Mouse (Mus musculus): ENCODE results near the gene Fgfr3. TPM values are rescaled to one million over a fixed set of nuclear protein-coding genes. Genes with fewer than 3 reads are reported as not detected.

Fgfr3 gene
- polyA plus RNA-seq, 1 experiment from 2014 or later: 4.3 TPM

DNA sequence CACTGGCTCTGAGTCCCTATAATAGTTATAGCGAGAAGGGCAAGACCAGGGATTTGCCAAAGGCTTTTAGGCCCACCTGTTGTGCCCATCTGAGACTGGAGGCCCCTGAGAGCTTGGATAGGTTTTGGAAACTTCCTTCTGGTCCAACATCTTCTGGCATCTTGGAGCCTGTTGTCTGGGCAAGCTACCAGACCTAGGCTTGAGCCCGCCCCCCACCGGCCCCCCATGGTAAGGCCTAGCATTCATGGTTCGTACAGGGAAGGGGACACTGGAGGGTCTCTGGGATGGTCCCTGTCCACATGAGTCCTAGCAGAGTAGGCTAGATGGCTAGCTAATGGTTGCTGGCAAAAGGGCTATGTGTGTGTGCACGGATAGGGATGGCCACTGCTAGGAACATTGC lies 22.8 kb upstream of the Fgfr3 start:
- Histone ChIP-seq H3K9me3 (no peaks in the 10 kb centered on the region), H3K4me1 (peaks cover 44% of the 10 kb centered on the region), H3K4me3 (no peak overlapping the region), H3K27ac (replicated peaks) (no peak overlapping the region), H3K27me3 (replicated peaks) (peaks cover 60% of the 10 kb centered on the region), H3K4me2 (no peak overlapping the region), H3K9ac (no peak overlapping the region), H3K36me3 (no peaks in the 10 kb centered on the region)
- ATAC-seq (ENCODE audit: extremely low read depth, insufficient number of reproducible peaks, low FRiP score, low TSS enrichment): no peak
- WGBS: 85% methylated on average over 5 of the region's 5 CpGs

DNA sequence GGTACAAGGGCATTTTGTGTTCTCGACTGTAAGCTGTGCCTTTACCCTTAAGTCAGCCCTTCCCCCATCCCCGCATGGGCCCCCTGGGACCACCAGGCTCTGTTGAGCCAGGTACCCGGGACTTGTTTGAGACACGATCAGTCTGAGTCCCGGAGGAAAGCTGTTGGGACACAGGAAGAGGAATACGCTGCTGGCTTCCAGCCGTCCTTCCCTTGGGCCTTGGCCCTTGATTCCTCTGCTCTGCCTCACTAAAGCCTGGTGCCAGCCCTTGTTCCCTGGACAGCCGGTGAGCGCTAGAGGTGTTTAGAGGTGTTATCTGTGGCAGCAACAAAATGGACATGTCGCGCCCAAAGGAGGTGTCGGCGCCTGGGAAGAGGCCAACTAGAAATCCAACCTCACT lies 21.5 kb upstream of the Fgfr3 start:
- Histone ChIP-seq H3K9ac (no peak overlapping the region), H3K27ac (replicated peaks) (no peak overlapping the region), H3K9me3 (no peaks in the 10 kb centered on the region), H3K4me1 (peaks cover 50% of the 10 kb centered on the region), H3K4me3 (no peak overlapping the region), H3K36me3 (no peaks in the 10 kb centered on the region), H3K27me3 (replicated peaks) (peaks cover 49% of the 10 kb centered on the region), H3K4me2 (peak overlapping the region; percentile 23)
- ATAC-seq (ENCODE audit: extremely low read depth, insufficient number of reproducible peaks, low FRiP score, low TSS enrichment): no peak
- WGBS: 14% methylated on average over 13 of the region's 13 CpGs

DNA sequence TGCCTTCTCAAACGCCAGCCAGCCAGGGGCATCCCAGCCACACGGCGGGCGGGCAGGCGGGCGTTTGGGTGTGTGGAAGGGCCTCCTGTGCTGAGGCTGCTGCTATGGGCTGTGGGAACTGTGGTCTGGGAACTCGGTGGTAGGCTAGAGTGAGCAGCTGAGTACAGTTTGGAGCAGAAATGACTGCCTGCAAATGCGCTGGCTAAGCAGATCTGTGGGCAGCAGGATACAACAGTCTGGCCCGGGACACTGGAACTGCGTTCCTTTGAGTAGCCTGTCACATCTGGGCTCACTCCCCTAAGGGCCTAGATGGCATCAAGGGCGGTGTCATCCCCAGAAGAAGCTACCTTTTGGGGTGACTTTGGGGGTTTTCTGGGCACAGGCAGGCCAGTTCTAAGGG lies 19.6 kb upstream of the Fgfr3 start:
- Histone ChIP-seq H3K4me1 (peaks cover 59% of the 10 kb centered on the region), H3K36me3 (no peaks in the 10 kb centered on the region), H3K27ac (replicated peaks) (no peak overlapping the region), H3K4me2 (no peak overlapping the region), H3K4me3 (no peak overlapping the region), H3K9ac (no peak overlapping the region), H3K27me3 (replicated peaks) (peaks cover 35% of the 10 kb centered on the region), H3K9me3 (no peaks in the 10 kb centered on the region)
- no peak for ATAC-seq (ENCODE audit: extremely low read depth, insufficient number of reproducible peaks, low FRiP score, low TSS enrichment)
- 70% methylated on average over 11 of the region's 11 CpGs for whole genome bisulfite sequencing

DNA sequence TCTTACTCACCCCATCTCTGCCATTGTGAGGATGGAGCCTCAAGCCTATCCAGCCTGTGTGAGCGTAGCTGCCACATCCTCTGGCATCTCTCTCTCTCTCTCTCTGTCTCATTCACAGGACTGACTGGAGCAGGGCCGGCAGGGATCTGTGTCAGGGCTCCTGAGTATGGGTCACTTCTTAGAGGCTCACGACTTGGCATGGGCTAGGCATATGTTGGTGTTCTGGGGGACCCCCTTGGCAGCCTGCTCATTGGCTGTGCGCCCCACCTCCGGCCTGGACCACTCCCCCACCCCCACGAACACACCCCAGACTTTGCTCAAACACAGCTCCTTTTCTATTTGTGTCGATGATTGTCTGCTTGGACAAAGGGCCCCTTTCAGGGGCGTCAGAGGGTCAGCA lies 17.5 kb upstream of the Fgfr3 start:
- ATAC-seq (ENCODE audit: extremely low read depth, insufficient number of reproducible peaks, low FRiP score, low TSS enrichment): no peak
- Histone ChIP-seq H3K27me3 (replicated peaks) (peaks cover 14% of the 10 kb centered on the region), H3K4me3 (no peak overlapping the region), H3K4me2 (no peak overlapping the region), H3K27ac (replicated peaks) (no peak overlapping the region), H3K36me3 (no peaks in the 10 kb centered on the region), H3K4me1 (peaks cover 59% of the 10 kb centered on the region), H3K9ac (no peak overlapping the region), H3K9me3 (no peaks in the 10 kb centered on the region)
- 67% methylated on average over 8 of the region's 8 CpGs for WGBS

DNA sequence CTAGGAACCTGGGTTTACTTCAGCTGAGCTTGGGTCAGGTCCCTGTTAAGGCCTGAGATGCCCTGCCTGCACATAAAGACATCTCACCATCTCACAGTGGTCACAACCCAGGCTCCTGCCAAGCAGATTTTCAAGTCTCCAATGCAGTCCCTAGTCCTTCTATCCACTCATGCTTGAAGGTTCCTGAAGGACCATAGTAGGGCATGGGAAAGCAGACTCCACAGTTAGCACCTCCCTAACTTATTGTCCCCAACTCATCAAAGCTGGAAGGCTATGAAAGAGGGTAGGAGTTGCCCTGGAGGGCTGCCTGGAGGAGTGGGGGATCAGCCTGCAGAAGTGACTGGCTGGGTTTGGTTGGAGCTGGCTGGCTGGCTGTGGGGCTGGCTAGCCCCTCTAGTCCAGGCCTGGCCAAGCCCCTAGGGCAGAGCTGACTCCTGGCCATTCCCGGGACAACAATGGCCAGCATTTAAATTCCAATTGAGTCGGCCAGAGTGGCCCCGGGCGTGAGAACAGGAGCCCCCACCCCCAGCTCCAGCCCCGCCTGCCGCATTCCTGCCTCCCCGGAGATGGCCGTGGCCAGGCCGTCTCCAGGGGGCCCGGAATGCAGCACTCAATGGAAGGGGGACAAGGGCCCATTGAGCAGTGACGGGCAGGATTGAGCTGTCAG lies 16.4 kb upstream of the Fgfr3 start:
- Histone ChIP-seq H3K9ac (0 out of 2 replicates have a peak overlapping the region, but pooled peaks have one; percentile 48), H3K36me3 (no peaks in the 10 kb centered on the region), H3K4me1 (peaks cover 53% of the 10 kb centered on the region), H3K27me3 (replicated peaks) (peaks cover 14% of the 10 kb centered on the region; the same call in 1 of the 2 replicates), H3K27ac (replicated peaks) (peak overlapping the region; percentile 61), H3K4me2 (peak overlapping the region; percentile 51), H3K4me3 (peak overlapping the region; percentile 0; the same call in 1 of the 2 replicates), H3K9me3 (no peaks in the 10 kb centered on the region)
- WGBS: 5% methylated on average over 11 of the region's 11 CpGs
- ATAC-seq (ENCODE audit: extremely low read depth, insufficient number of reproducible peaks, low FRiP score, low TSS enrichment): no peak

DNA sequence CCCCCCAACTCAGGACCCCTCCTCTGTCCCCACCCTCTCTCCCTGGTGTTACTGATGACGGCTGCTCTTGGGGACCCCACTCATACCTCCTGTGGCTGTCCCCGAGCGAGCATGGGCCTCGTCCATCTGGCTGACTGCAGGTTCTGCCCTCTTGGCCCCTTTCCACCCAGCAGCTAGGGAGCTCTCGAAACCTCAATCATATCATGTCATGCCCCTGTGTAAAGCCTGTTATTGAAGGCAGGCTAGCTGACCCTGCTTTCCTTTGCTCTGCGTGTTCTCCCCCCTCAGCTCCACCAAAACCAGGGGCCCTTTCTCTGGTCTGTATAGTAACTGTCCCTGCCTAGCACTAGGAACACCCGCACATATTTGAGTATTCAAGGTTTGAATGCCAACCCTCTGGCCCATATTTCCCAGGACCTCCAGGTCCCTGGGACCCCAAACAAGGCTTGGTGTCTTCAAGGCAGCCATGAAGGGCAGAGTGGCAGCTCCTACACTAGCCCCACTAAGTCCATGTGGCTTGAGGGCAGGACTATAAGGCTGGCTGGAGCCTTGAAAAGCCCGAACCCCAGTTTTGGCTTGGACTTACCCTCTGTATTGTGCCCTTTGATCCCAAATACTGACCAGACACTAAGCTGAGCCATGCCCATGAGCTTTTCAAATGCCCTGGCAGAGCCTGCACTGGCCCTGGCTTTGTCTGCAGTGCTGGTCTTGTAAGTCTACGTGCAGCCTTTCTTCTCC lies 15.7 kb upstream of the Fgfr3 start:
- H3K9me3 ChIP-seq: no peaks in the 10 kb centered on the region
- peak overlapping the region; percentile 0; the same call in 1 of the 2 replicates for H3K4me3 ChIP-seq
- peaks cover 46% of the 10 kb centered on the region for H3K4me1 ChIP-seq
- peak overlapping the region; percentile 61 for H3K27ac ChIP-seq (replicated peaks)
- no peaks in the 10 kb centered on the region for H3K36me3 ChIP-seq
- peaks cover 10% of the 10 kb centered on the region; the same call in 1 of the 2 replicates for H3K27me3 ChIP-seq (replicated peaks)
- H3K4me2 ChIP-seq: peak overlapping the region; percentile 51
- 26% methylated on average over 9 of the region's 9 CpGs for WGBS
- 0 out of 2 replicates have a peak overlapping the region, but pooled peaks have one; percentile 47 for H3K9ac ChIP-seq
- ATAC-seq (ENCODE audit: extremely low read depth, insufficient number of reproducible peaks, low FRiP score, low TSS enrichment): no peak

DNA sequence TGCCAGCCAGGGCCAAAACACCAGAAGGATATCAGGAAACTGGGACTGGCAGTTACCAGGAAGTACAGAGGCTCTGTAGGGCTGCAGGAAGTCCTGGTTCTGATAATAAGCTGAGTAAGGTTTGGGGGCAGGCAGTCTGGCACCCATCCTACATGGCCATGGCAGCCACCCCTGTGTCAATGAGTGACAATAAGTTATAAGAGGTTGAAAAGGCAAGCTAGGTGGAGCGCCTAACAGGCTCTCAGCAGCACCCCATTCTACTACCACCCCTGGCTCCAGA lies 15.2 kb upstream of the Fgfr3 start:
- Histone ChIP-seq H3K4me1 (peaks cover 45% of the 10 kb centered on the region), H3K9me3 (no peaks in the 10 kb centered on the region), H3K4me3 (no peak overlapping the region), H3K4me2 (no peak overlapping the region), H3K27ac (replicated peaks) (peak overlapping the region; percentile 61), H3K9ac (no peak overlapping the region), H3K36me3 (no peaks in the 10 kb centered on the region), H3K27me3 (replicated peaks) (peaks cover 5% of the 10 kb centered on the region)
- WGBS: 65% methylated on average over 1 of the region's 1 CpGs
- no peak for ATAC-seq (ENCODE audit: extremely low read depth, insufficient number of reproducible peaks, low FRiP score, low TSS enrichment)

DNA sequence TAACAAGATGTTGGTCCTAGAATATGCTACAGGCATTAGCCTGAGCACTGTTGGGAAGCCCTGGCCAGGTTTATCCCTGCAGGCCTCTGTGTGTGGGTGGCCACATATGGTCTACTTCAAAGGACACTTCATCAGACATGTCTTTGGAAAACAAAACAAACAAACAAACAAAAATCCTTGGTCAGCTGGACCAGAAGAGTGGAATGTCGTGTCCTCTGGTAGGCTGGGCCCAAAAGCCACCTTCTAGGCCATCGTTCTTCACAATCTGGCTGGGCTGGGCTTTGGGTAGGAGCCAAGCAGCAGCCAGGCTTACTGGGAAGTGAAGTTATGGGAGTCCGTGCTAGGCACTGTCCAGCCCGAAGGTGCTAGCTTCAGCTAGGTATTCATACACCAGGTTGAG lies 14.3 kb upstream of the Fgfr3 start:
- Histone ChIP-seq H3K9me3 (no peaks in the 10 kb centered on the region), H3K4me1 (peaks cover 45% of the 10 kb centered on the region), H3K27ac (replicated peaks) (no peak overlapping the region), H3K27me3 (replicated peaks) (no peaks in the 10 kb centered on the region; the same call in 1 of the 2 replicates), H3K4me2 (no peak overlapping the region), H3K36me3 (no peaks in the 10 kb centered on the region), H3K9ac (no peak overlapping the region), H3K4me3 (no peak overlapping the region)
- ATAC-seq (ENCODE audit: extremely low read depth, insufficient number of reproducible peaks, low FRiP score, low TSS enrichment): no peak
- WGBS: 32% methylated on average over 4 of the region's 4 CpGs

DNA sequence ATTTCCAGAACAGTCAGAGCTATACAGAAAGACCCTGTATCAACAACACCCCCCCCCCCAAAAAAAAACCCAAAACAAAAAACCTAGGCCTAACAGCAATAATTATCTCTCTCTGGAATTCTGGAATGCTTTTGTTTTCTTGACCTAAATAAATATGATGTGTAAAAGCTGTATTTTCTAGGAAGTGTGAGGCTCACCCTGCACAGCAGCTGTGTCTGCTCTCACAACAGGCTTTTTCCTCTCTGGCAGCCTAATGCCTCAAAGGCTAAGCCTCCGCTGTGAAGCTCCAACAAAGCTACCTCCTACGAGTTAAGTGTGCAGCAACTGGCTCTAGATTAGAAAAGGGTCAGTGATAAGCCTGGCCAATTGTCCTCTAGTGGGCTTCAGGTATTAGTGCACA lies 12.4 kb upstream of the Fgfr3 start:
- Histone ChIP-seq H3K27me3 (replicated peaks) (no peaks in the 10 kb centered on the region; the same call in 1 of the 2 replicates), H3K9ac (no peak overlapping the region), H3K4me3 (no peak overlapping the region), H3K4me2 (no peak overlapping the region), H3K4me1 (peaks cover 38% of the 10 kb centered on the region), H3K9me3 (no peaks in the 10 kb centered on the region), H3K36me3 (no peaks in the 10 kb centered on the region), H3K27ac (replicated peaks) (no peak overlapping the region)
- 14% methylated on average over 2 of the region's 2 CpGs for WGBS
- ATAC-seq (ENCODE audit: extremely low read depth, insufficient number of reproducible peaks, low FRiP score, low TSS enrichment): no peak

DNA sequence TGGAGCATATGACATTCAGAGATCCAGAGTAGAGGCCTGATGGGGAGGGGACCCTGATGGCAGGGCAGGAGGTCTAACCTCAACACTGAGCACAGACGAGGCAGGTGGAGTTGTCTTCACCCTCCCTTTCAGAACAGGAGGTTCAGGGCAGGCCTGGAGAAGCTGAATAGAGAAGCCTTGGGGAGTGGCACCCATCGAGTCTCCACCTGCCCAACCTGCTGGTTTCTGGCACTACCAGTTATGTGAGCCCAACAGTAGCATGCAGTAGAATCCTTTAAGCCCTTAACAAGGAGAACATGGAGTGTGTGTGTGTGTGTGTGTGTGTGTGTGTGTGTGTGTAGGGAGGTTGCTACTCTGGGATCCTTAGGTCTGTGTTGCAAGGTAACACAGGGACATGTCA lies 8.9 kb upstream of the Fgfr3 start:
- Histone ChIP-seq H3K9ac (no peak overlapping the region), H3K4me1 (peaks cover 5% of the 10 kb centered on the region), H3K9me3 (no peaks in the 10 kb centered on the region), H3K27me3 (replicated peaks) (no peaks in the 10 kb centered on the region; the same call in 1 of the 2 replicates), H3K27ac (replicated peaks) (no peak overlapping the region), H3K4me2 (no peak overlapping the region), H3K4me3 (no peak overlapping the region), H3K36me3 (no peaks in the 10 kb centered on the region)
- ATAC-seq (ENCODE audit: extremely low read depth, insufficient number of reproducible peaks, low FRiP score, low TSS enrichment): no peak
- WGBS: 77% methylated on average over 2 of the region's 2 CpGs

DNA sequence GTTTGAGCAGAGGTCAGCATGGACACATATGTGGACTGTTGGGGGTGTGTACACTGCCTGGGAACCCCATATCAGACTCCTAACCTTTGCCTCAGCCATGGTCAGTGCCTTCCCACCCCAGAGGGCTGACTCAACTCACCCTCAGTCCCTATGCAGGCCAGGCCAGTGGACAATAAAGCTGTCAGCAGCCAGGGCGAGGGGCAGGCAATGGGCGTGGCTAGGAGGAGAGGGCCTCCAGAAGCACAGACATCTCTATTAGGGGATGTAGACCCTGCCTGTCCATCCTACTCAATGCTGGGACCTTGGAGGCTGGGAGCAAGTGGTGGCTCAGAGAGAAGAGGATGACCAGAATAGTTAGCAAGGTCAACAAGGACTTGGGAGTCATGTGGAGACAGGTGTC lies 6.3 kb upstream of the Fgfr3 start:
- Histone ChIP-seq H3K4me2 (no peak overlapping the region), H3K27ac (replicated peaks) (no peak overlapping the region), H3K36me3 (no peaks in the 10 kb centered on the region), H3K4me3 (no peak overlapping the region), H3K9ac (no peak overlapping the region), H3K4me1 (peaks cover 12% of the 10 kb centered on the region), H3K27me3 (replicated peaks) (no peaks in the 10 kb centered on the region; the same call in 1 of the 2 replicates), H3K9me3 (no peaks in the 10 kb centered on the region)
- WGBS: 36% methylated on average over 2 of the region's 2 CpGs
- ATAC-seq (ENCODE audit: extremely low read depth, insufficient number of reproducible peaks, low FRiP score, low TSS enrichment): no peak

DNA sequence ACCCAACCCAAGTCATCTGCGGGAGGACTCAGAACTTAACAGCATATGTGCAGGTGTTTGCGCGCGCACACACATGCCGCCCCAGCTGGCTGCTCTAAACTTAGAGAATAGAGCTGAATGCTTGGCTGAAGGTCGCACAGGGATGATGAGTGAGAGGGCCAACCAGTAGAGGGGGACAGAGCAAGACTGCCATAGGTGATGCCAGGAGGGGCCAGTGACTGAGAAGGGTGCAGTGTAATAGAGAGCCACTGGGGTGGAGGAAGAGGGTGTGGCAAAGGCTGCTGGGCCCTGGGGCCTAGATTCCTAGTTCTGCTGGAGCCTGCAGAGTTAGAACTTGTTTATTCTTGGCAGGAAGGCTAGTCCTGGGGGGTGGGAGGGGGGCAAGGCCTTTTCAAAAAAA lies 5.0 kb upstream of the Fgfr3 start:
- peaks cover 25% of the 10 kb centered on the region for H3K4me1 ChIP-seq
- no peaks in the 10 kb centered on the region; the same call in 1 of the 2 replicates for H3K27me3 ChIP-seq (replicated peaks)
- no peak for ATAC-seq (ENCODE audit: extremely low read depth, insufficient number of reproducible peaks, low FRiP score, low TSS enrichment)
- no peak overlapping the region for H3K4me2 ChIP-seq
- H3K36me3 ChIP-seq: no peaks in the 10 kb centered on the region
- no peak overlapping the region for H3K4me3 ChIP-seq
- H3K9me3 ChIP-seq: no peaks in the 10 kb centered on the region
- no peak overlapping the region for H3K9ac ChIP-seq
- no peak overlapping the region for H3K27ac ChIP-seq (replicated peaks)
- WGBS: 77% methylated on average over 6 of the region's 6 CpGs
